Mouse (Mus musculus) embryonic fibroblast, embryonic 13.5 days (primary cell): Measurements from ENCODE around the gene Fam173a.

Experiments used
- CTCF ChIP-seq: IDR thresholded peaks from 2 replicates; pipeline ENCODE4 v1.5.1; 2011; ENCODE audit warnings: mild to moderate bottlenecking, control low read depth, low read length, moderate library complexity, borderline replicate concordance; ENCODE audit not compliant: insufficient read depth
- POLR2A ChIP-seq: IDR thresholded peaks from 2 replicates; pipeline ENCODE4 v1.6.1; 2011; ENCODE audit warnings: low read depth, mild to moderate bottlenecking, control low read depth, low read length, moderate library complexity

- TF ChIP-seq CTCF, result peak; percentile 26; the same call in 1 of the 2 replicates
- TF ChIP-seq POLR2A, result no peak
Measured at GRCm38 (mm10) chr17:25801029-25801428, 8.3 kb upstream of the Fam173a start.
